Mouse (Mus musculus): ENCODE data around the gene Slc38a1. TPM values are rescaled to one million over a fixed set of nuclear protein-coding genes. Genes with fewer than 3 reads are reported as not detected.
A peak's percentile ranks its signal among the peaks of the same experiment; 100 is the strongest.

Slc38a1 gene
- total and polyA plus RNA-seq, 2 experiments from 2014 or later: 52.4 to 56.7 TPM

GRCm38 (mm10) chr15:96542135-96542534 is 100.6 kb downstream of the Slc38a1 start:
- H3K27ac ChIP-seq (ENCODE audit: low read depth): no peak overlapping the region
- no peaks in the 10 kb centered on the region for H3K27me3 ChIP-seq (ENCODE audit: control insufficient read depth, insufficient read depth, low read length)
- 67% methylated on average over 8 of the region's 8 CpGs for WGBS
- TF ChIP-seq CTCF (IDR thresholded peaks at IDR 0.05; ENCODE audit: low read depth): no peak
- TF ChIP-seq EP300 (IDR thresholded peaks at IDR 0.05; ENCODE audit: low read depth): no peak
- H3K4me3 ChIP-seq (ENCODE audit: low read depth, low read length): no peak overlapping the region
- no peak for DNase-seq (ENCODE audit: low spot score)
- no peak for ATAC-seq (ENCODE audit: insufficient read depth, low read depth)
- no peak overlapping the region for H3K4me2 ChIP-seq (ENCODE audit: low read depth, low read length)
- H3K9me3 ChIP-seq (replicated peaks; ENCODE audit: control insufficient read depth, low read length): no peaks in the 10 kb centered on the region
- H3K4me1 ChIP-seq (ENCODE audit: control insufficient read depth, insufficient read depth): no peaks in the 10 kb centered on the region
- H3K9ac ChIP-seq (replicated peaks; ENCODE audit: low read depth, low read length): no peak overlapping the region
- H3K36me3 ChIP-seq (replicated peaks; ENCODE audit: control insufficient read depth, insufficient read depth, low read length): no peaks in the 10 kb centered on the region

- no peaks in the 10 kb centered on the region for H3K36me3 ChIP-seq (replicated peaks; ENCODE audit: control insufficient read depth, insufficient read depth, low read length)
- DNase-seq (ENCODE audit: low spot score): no peak
- no peak overlapping the region for H3K27ac ChIP-seq (ENCODE audit: low read depth)
- H3K9ac ChIP-seq (replicated peaks; ENCODE audit: low read depth, low read length): no peak overlapping the region
- no peaks in the 10 kb centered on the region for H3K27me3 ChIP-seq (ENCODE audit: control insufficient read depth, insufficient read depth, low read length)
- ATAC-seq (ENCODE audit: insufficient read depth, low read depth): no peak
- no peak overlapping the region for H3K4me3 ChIP-seq (ENCODE audit: low read depth, low read length)
- H3K9me3 ChIP-seq (replicated peaks; ENCODE audit: control insufficient read depth, low read length): no peaks in the 10 kb centered on the region
- no peak overlapping the region for H3K4me2 ChIP-seq (ENCODE audit: low read depth, low read length)
- TF ChIP-seq EP300 (IDR thresholded peaks at IDR 0.05; ENCODE audit: low read depth): no peak
- no peak for TF ChIP-seq CTCF (IDR thresholded peaks at IDR 0.05; ENCODE audit: low read depth)
- no peaks in the 10 kb centered on the region for H3K4me1 ChIP-seq (ENCODE audit: control insufficient read depth, insufficient read depth)
- 88% methylated on average over 11 of the region's 11 CpGs for whole genome bisulfite sequencing
Measured at GRCm38 (mm10) chr15:96537272-96537671, 105.4 kb downstream of the Slc38a1 start.

- no peak for ATAC-seq (ENCODE audit: insufficient read depth, low read depth)
- Histone ChIP-seq H3K4me2 (ENCODE audit: low read depth, low read length) (no peak overlapping the region), H3K36me3 (replicated peaks; ENCODE audit: control insufficient read depth, insufficient read depth, low read length) (no peaks in the 10 kb centered on the region), H3K4me1 (ENCODE audit: control insufficient read depth, insufficient read depth) (no peaks in the 10 kb centered on the region), H3K27ac (ENCODE audit: low read depth) (no peak overlapping the region), H3K4me3 (ENCODE audit: low read depth, low read length) (no peak overlapping the region), H3K9me3 (replicated peaks; ENCODE audit: control insufficient read depth, low read length) (no peaks in the 10 kb centered on the region), H3K9ac (replicated peaks; ENCODE audit: low read depth, low read length) (no peak overlapping the region), H3K27me3 (ENCODE audit: control insufficient read depth, insufficient read depth, low read length) (no peaks in the 10 kb centered on the region)
- no peak for DNase-seq (ENCODE audit: low spot score)
- 93% methylated on average over 7 of the region's 7 CpGs for WGBS
- TF ChIP-seq CTCF (IDR thresholded peaks at IDR 0.05; ENCODE audit: low read depth) (no peak), EP300 (IDR thresholded peaks at IDR 0.05; ENCODE audit: low read depth) (no peak)
Measured at GRCm38 (mm10) chr15:96536412-96536811, 106.3 kb downstream of the Slc38a1 start.

- ATAC-seq (ENCODE audit: insufficient read depth, low read depth) (no peak), DNase-seq (ENCODE audit: low spot score) (no peak)
- H3K36me3 ChIP-seq (replicated peaks; ENCODE audit: control insufficient read depth, insufficient read depth, low read length): no peaks in the 10 kb centered on the region
- H3K4me1 ChIP-seq (ENCODE audit: control insufficient read depth, insufficient read depth): 0 out of 2 replicates have a peak, but pooled peaks cover 5% of the 10 kb centered on the region
- H3K4me3 ChIP-seq (ENCODE audit: low read depth, low read length): no peak overlapping the region
- peak overlapping the region; percentile 22; the same call in 1 of the 2 replicates for H3K27ac ChIP-seq (ENCODE audit: low read depth)
- H3K9ac ChIP-seq (replicated peaks; ENCODE audit: low read depth, low read length): no peak overlapping the region
- no peaks in the 10 kb centered on the region for H3K9me3 ChIP-seq (replicated peaks; ENCODE audit: control insufficient read depth, low read length)
- 16% methylated on average over 6 of the region's 6 CpGs for WGBS
- H3K27me3 ChIP-seq (ENCODE audit: control insufficient read depth, insufficient read depth, low read length): no peaks in the 10 kb centered on the region
- no peak overlapping the region for H3K4me2 ChIP-seq (ENCODE audit: low read depth, low read length)
- TF ChIP-seq EP300 (IDR thresholded peaks at IDR 0.05; ENCODE audit: low read depth): no peak
- TF ChIP-seq CTCF (IDR thresholded peaks at IDR 0.05; ENCODE audit: low read depth): no peak
Measured at GRCm38 (mm10) chr15:96527686-96528085, 115.0 kb downstream of the Slc38a1 start.

GRCm38 (mm10) chr15:96524239-96524738 is 118.4 kb downstream of the Slc38a1 start:
- peak overlapping the region; percentile 75 for H3K27ac ChIP-seq (ENCODE audit: low read depth)
- H3K9ac ChIP-seq (replicated peaks; ENCODE audit: low read depth, low read length): no peak overlapping the region
- H3K27me3 ChIP-seq (ENCODE audit: control insufficient read depth, insufficient read depth, low read length): no peaks in the 10 kb centered on the region
- DNase-seq (ENCODE audit: low spot score) (peak; percentile 81), ATAC-seq (ENCODE audit: insufficient read depth, low read depth) (peak; percentile 92)
- H3K36me3 ChIP-seq (replicated peaks; ENCODE audit: control insufficient read depth, insufficient read depth, low read length): no peaks in the 10 kb centered on the region
- H3K9me3 ChIP-seq (replicated peaks; ENCODE audit: control insufficient read depth, low read length): no peaks in the 10 kb centered on the region
- no peak for TF ChIP-seq CTCF (IDR thresholded peaks at IDR 0.05; ENCODE audit: low read depth)
- peak; percentile 45; the same call in 1 of the 2 replicates for TF ChIP-seq EP300 (IDR thresholded peaks at IDR 0.05; ENCODE audit: low read depth)
- 0 out of 2 replicates have a peak overlapping the region, but pooled peaks have one; percentile 0 for H3K4me2 ChIP-seq (ENCODE audit: low read depth, low read length)
- H3K4me1 ChIP-seq (ENCODE audit: control insufficient read depth, insufficient read depth): 0 out of 2 replicates have a peak, but pooled peaks cover 5% of the 10 kb centered on the region
- WGBS: 10% methylated on average over 9 of the region's 9 CpGs
- no peak overlapping the region for H3K4me3 ChIP-seq (ENCODE audit: low read depth, low read length)

Other genes with a start within 250 kb of the Slc38a1 start
- 23.7 and 24.2 TPM in 2 replicates for gene Scaf11, start 182.1 kb downstream of the Slc38a1 start, total RNA-seq (2014; rRNA removed; ENCODE audit: low replicate concordance)
- 36.8 and 40.8 TPM in 2 replicates for gene Scaf11, start 182.1 kb downstream of the Slc38a1 start, polyA plus RNA-seq (2015; fragmentation: Nextera tagmentation; extraction: Ambion mirVana)
- gene Slc38a2, start 56.8 kb upstream of the Slc38a1 start, total RNA-seq (2014; rRNA removed; ENCODE audit: low replicate concordance): 225 and 263 TPM in 2 replicates
- 130 and 144 TPM in 2 replicates for gene Slc38a2, start 56.8 kb upstream of the Slc38a1 start, polyA plus RNA-seq (2015; fragmentation: Nextera tagmentation; extraction: Ambion mirVana)

All from heart, postnatal 0 days (tissue).